Mouse (Mus musculus): ENCODE measurements around the gene Fuz.
A peak's percentile ranks its signal among the peaks of the same experiment; 100 is the strongest.
"Not testable (repeated sequence)": the region's sequence is repeated elsewhere in the genome, so short reads cannot be mapped to it uniquely, and the experiment has no call there.

Gene Fuz

GRCm38 (mm10) chr7:44861429-44861816 is 34.5 kb upstream of the Fuz start:
- no peak for DNase-seq

- DNase-seq, result no peak
These were observed 33.4 kb upstream of the Fuz start for GRCm38 (mm10) chr7:44862434-44862833.

GRCm38 (mm10) chr7:44863210-44863609 is 32.7 kb upstream of the Fuz start:
- DNase-seq, result no peak

- DNase-seq, result no peak
These were observed 31.8 kb upstream of the Fuz start for GRCm38 (mm10) chr7:44863982-44864494.

- DNase-seq, result peak; percentile 52
These were observed 31.0 kb upstream of the Fuz start for GRCm38 (mm10) chr7:44864595-44865542.

GRCm38 (mm10) chr7:44866276-44867009 is 29.4 kb upstream of the Fuz start:
- DNase-seq, result peak; percentile 81

- DNase-seq, result no peak
These were observed 28.7 kb upstream of the Fuz start for GRCm38 (mm10) chr7:44867010-44867702.

- no peak for DNase-seq
These were observed 28.1 kb upstream of the Fuz start for GRCm38 (mm10) chr7:44867802-44868201.

- DNase-seq, result peak; percentile 55
These were observed 27.4 kb upstream of the Fuz start for GRCm38 (mm10) chr7:44868465-44868864.

- DNase-seq, result peak; percentile 88
These were observed 26.8 kb upstream of the Fuz start for GRCm38 (mm10) chr7:44868919-44869696.

GRCm38 (mm10) chr7:44869697-44870528 is 26.0 kb upstream of the Fuz start, which contains the start of gene Ptov1:
Gene Ptov1 (minus strand): TSS chr7:44869788.
- DNase-seq, result peak; percentile 95

- DNase-seq, result no peak
These were observed 25.3 kb upstream of the Fuz start for GRCm38 (mm10) chr7:44870614-44871013.

GRCm38 (mm10) chr7:44871181-44871580 is 24.7 kb upstream of the Fuz start:
- DNase-seq, result no peak

- not testable (repeated sequence) for DNase-seq
These were observed 24.1 kb upstream of the Fuz start for GRCm38 (mm10) chr7:44871774-44872173.

GRCm38 (mm10) chr7:44877833-44878232 is 18.0 kb upstream of the Fuz start:
- no peak for DNase-seq

- no peak for DNase-seq
These were observed 12.8 kb upstream of the Fuz start for GRCm38 (mm10) chr7:44883036-44883435.

GRCm38 (mm10) chr7:44884637-44885036 is 11.2 kb upstream of the Fuz start:
- DNase-seq, result no peak

GRCm38 (mm10) chr7:44886964-44887363 is 8.9 kb upstream of the Fuz start:
- no peak for DNase-seq

GRCm38 (mm10) chr7:44888256-44889105 is 7.4 kb upstream of the Fuz start:
- peak; percentile 26 for DNase-seq

GRCm38 (mm10) chr7:44890180-44890579 is 5.7 kb upstream of the Fuz start:
- peak; percentile 49 for DNase-seq

Data from kidney, postnatal 10 days (tissue).